Mouse (Mus musculus) midbrain, embryonic 11.5 days (tissue): ENCODE results near the gene Tax1bp3. TPM values are rescaled to one million over a fixed set of nuclear protein-coding genes. Genes with fewer than 3 reads are reported as not detected.

Experiments used
- ATAC-seq: fragments of 200-750 bp; cut with Nextera tagmentation; 2 replicates; pipeline ENCODE4 v1.8.0; 2017; ENCODE audit warnings: moderate TSS enrichment, moderate library complexity; ENCODE audit not compliant: low FRiP score
- DNase-seq: peaks from one replicate; pipeline ENCODE4 v3.0.0; 2015; ENCODE audit warnings: low spot score; ENCODE audit errors: missing footprints
- H3K27ac ChIP-seq: fragments of 300-500 bp; sonication (generic); 2 replicates; pipeline ENCODE4 v1.5.1; 2014; ENCODE audit warnings: low read depth, low read length
- H3K27me3 ChIP-seq: fragments of 300-500 bp; sonication (generic); 2 replicates; pipeline ENCODE4 v1.6.1; 2014; ENCODE audit warnings: mild to moderate bottlenecking, low read length, moderate library complexity, mixed read lengths; ENCODE audit not compliant: control insufficient read depth, insufficient read depth
- H3K36me3 ChIP-seq: fragments of 300-500 bp; sonication (generic); 2 replicates; pipeline ENCODE4 v1.6.1; 2014; ENCODE audit warnings: mild to moderate bottlenecking, low read length, moderate library complexity, mixed read lengths; ENCODE audit not compliant: control insufficient read depth, insufficient read depth
- H3K4me1 ChIP-seq: fragments of 300-500 bp; sonication (generic); 2 replicates; pipeline ENCODE4 v1.6.1; 2014; ENCODE audit warnings: low read length; ENCODE audit not compliant: control insufficient read depth, insufficient read depth
- H3K4me2 ChIP-seq: fragments of 300-500 bp; sonication (generic); 2 replicates; pipeline ENCODE4 v1.6.1; 2014; ENCODE audit warnings: mild to moderate bottlenecking, moderate library complexity
- H3K4me3 ChIP-seq: fragments of 300-500 bp; sonication (generic); 2 replicates; pipeline ENCODE4 v1.5.1; 2014; ENCODE audit warnings: low read depth, low read length
- H3K9ac ChIP-seq: fragments of 300-500 bp; sonication (generic); 2 replicates; pipeline ENCODE4 v1.6.1; 2014; ENCODE audit warnings: low read length
- H3K9me3 ChIP-seq: fragments of 300-500 bp; sonication (generic); 2 replicates; pipeline ENCODE4 v1.6.1; 2016; ENCODE audit warnings: low read length; ENCODE audit not compliant: control insufficient read depth
- WGBS: fragments of 180-500 bp; shearing (Covaris S2); extraction: QIAGEN DNeasy Blood & Tissue Kit; methylation state at CpG from one replicate; pipeline ENCODE4 v1.1.7; 2014; 5-methylcytosine and 5-hydroxymethylcytosine counted together
- polyA plus RNA-seq: library from polyadenylated mRNA; unstranded; fragments of >200 nt; fragmentation: Nextera tagmentation; extraction: Ambion mirVana; gene quantifications from 2 replicates; pipeline ENCODE4 v1.2.1, GENCODE M21; 2014

Gene Tax1bp3
- polyA plus RNA-seq, 1 experiment from 2014 or later = 183 TPM

DNA sequence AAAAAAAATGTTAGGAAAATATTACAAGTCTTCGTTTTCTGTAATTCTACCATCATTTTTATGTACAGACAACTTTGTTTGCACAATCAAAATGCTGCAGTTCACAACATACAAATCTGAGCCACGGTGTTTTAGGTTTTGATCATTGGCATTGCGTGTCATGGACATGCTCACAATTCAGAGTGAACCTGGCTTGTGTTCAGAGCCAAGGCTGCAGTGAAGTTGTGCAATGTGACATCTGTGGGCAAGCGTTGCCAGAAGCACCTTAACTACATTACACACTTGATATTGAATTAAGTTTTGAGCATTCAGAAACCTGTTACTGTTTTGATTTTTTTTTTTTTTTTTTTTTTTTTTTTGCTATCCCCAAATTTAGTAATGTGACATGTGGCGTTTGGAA is 53.2 kb downstream of the Tax1bp3 start:
- no peaks in the 10 kb centered on the region for H3K36me3 ChIP-seq
- no peak overlapping the region for H3K9ac ChIP-seq
- H3K27me3 ChIP-seq = no peaks in the 10 kb centered on the region
- no peak overlapping the region for H3K27ac ChIP-seq
- H3K4me2 ChIP-seq = no peak overlapping the region
- H3K4me1 ChIP-seq = no peaks in the 10 kb centered on the region
- no peaks in the 10 kb centered on the region for H3K9me3 ChIP-seq
- DNase-seq = no peak
- no peak for ATAC-seq
- 88% methylated on average over 5 of the region's 5 CpGs for WGBS
- H3K4me3 ChIP-seq = no peak overlapping the region

DNA sequence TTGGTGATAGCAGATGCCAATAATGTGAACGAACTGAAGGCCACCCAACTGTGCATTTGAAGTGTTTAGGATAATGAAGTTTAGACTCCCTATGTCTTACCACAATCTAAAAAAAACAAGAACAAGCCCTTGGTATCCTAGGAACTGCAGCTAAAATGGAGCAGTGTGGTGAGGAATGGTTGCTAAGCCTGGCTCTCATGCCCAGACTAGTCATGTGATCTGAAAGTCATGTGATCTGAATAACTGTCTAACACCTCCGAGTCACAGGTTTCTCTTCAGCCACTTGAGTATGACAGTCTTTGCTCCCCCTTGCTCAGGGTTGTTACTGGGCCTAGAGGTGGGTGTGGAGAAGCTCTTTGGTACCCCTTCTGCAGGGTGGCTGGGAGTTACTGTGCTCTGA is 55.6 kb downstream of the Tax1bp3 start:
- Histone ChIP-seq H3K36me3 (no peaks in the 10 kb centered on the region), H3K4me3 (no peak overlapping the region), H3K27me3 (no peaks in the 10 kb centered on the region), H3K4me1 (no peaks in the 10 kb centered on the region), H3K27ac (no peak overlapping the region), H3K9ac (no peak overlapping the region), H3K9me3 (no peaks in the 10 kb centered on the region), H3K4me2 (no peak overlapping the region)
- DNase-seq = no peak
- ATAC-seq = no peak
- WGBS = 68% methylated on average over 2 of the region's 2 CpGs

Other genes with a start within 250 kb of the Tax1bp3 start
- gene Atp2a3, start 215.9 kb upstream of the Tax1bp3 start, polyA plus RNA-seq = 0.59 and 0.95 TPM in 2 replicates
- 1.2 and 1.3 TPM in 2 replicates for gene P2rx1, start 178.0 kb upstream of the Tax1bp3 start, polyA plus RNA-seq
- 3.7 and 4.2 TPM in 2 replicates for gene Camkk1, start 158.1 kb upstream of the Tax1bp3 start, polyA plus RNA-seq
- 10.8 and 11.0 TPM in 2 replicates for gene Ncbp3, start 129.3 kb upstream of the Tax1bp3 start, polyA plus RNA-seq
- gene Itgae, start 86.5 kb upstream of the Tax1bp3 start, polyA plus RNA-seq = 0.21 and 0.27 TPM in 2 replicates
- gene Haspin, start 38.8 kb upstream of the Tax1bp3 start, polyA plus RNA-seq = 16.7 and 18.9 TPM in 2 replicates
- 0.08 and 0.23 TPM in 2 replicates for gene P2rx5, start 16.7 kb upstream of the Tax1bp3 start, polyA plus RNA-seq
- gene Emc6, start within 50 bp of the Tax1bp3 start, polyA plus RNA-seq = 125 TPM in 2 replicates
- gene Ctns, start 22.0 kb downstream of the Tax1bp3 start, polyA plus RNA-seq = 19.1 and 21.1 TPM in 2 replicates
- gene Shpk, start 22.4 kb downstream of the Tax1bp3 start, polyA plus RNA-seq = 1.1 TPM in 2 replicates
- not detected in 2 replicates for gene Trpv1, start 57.2 kb downstream of the Tax1bp3 start, polyA plus RNA-seq
- gene Trpv3, start 90.3 kb downstream of the Tax1bp3 start, polyA plus RNA-seq = 0.05 TPM in 1 of 2 replicates, not detected in the other
- gene Aspa, start 152.5 kb downstream of the Tax1bp3 start, polyA plus RNA-seq = 0.10 TPM in 1 of 2 replicates, not detected in the other
- not detected in 2 replicates for gene Gm49340, start 152.7 kb downstream of the Tax1bp3 start, polyA plus RNA-seq
- not detected in 2 replicates for gene Spata22, start 152.7 kb downstream of the Tax1bp3 start, polyA plus RNA-seq
- gene Olfr20, start 173.7 kb downstream of the Tax1bp3 start, polyA plus RNA-seq = not detected in 2 replicates
- gene Olfr376, start 194.2 kb downstream of the Tax1bp3 start, polyA plus RNA-seq = not detected in 2 replicates
- gene Olfr1, start 222.5 kb downstream of the Tax1bp3 start, polyA plus RNA-seq = not detected in 2 replicates